Mouse (Mus musculus) gastrocnemius, postnatal 14 days (tissue): ENCODE data around the gene Flot1. TPM values are rescaled to one million over a fixed set of nuclear protein-coding genes. Genes with fewer than 3 reads are reported as not detected.

Source experiments
- microRNA-seq, 2 experiments: library from miRNA; unstranded; fragments of <30 nt; microRNA quantifications; one replicate each; pipeline ENCODE4 v1.2.0; 2021
- total RNA-seq, 2 experiments: library from RNA; stranded (reverse); gene quantifications; 2 replicates each; pipeline ENCODE4 v1.2.3; 2021

Gene Flot1
- total RNA-seq, 2 experiments from 2014 or later, result 39.2 to 40.3 TPM

Small RNA genes within 50 kb of the gene (microRNA-seq; reads per million reads assigned to microRNA genes)
- gene Gm28033, result 0.64 to 1.0 reads per million in 2 experiments

Other genes starting within 250 kb of the Flot1 start
- not detected for gene Sfta2, start 221.7 kb upstream of the Flot1 start, total RNA-seq
- gene Gm9573, start 196.6 kb upstream of the Flot1 start, total RNA-seq, result not detected
- gene Mucl3, start 179.5 kb upstream of the Flot1 start, total RNA-seq, result not detected
- gene Vars2, start 155.6 kb upstream of the Flot1 start, total RNA-seq, result 10 to 100 TPM; 15.7 to 16.6 TPM
- 10 to 100 TPM; 16.1 to 19.4 TPM for gene Gtf2h4, start 149.5 kb upstream of the Flot1 start, total RNA-seq
- 10 to 100 TPM; 20.3 to 23.4 TPM for gene Ddr1, start 118.6 kb upstream of the Flot1 start, total RNA-seq
- gene Ier3, start 1.5 kb upstream of the Flot1 start, total RNA-seq, result 1 to 10 TPM; 4.6 to 5.4 TPM
- gene Tubb5, start 15.1 kb downstream of the Flot1 start, total RNA-seq, result 100 to 1,000 TPM in 1 of 2 experiments, 10 to 100 TPM in 1; 95.6 to 123 TPM
- gene Mdc1, start 18.3 kb downstream of the Flot1 start, total RNA-seq, result 1 to 10 TPM; 5.4 to 6.9 TPM
- 1 to 10 TPM; 4.8 TPM for gene Nrm, start 38.1 kb downstream of the Flot1 start, total RNA-seq
- 10 to 100 TPM; 13.4 to 13.7 TPM for gene Ppp1r18, start 42.4 kb downstream of the Flot1 start, total RNA-seq
- gene Dhx16, start 56.6 kb downstream of the Flot1 start, total RNA-seq, result 10 to 100 TPM; 10.5 to 11.9 TPM
- 10 to 100 TPM; 55.3 to 65.1 TPM for gene 2310061I04Rik, start 74.2 kb downstream of the Flot1 start, total RNA-seq
- 1 to 10 TPM; 3.5 to 4.3 TPM for gene Atat1, start 86.8 kb downstream of the Flot1 start, total RNA-seq
- gene Mrps18b, start 93.2 kb downstream of the Flot1 start, total RNA-seq, result 10 to 100 TPM; 51.6 to 51.9 TPM
- gene Ppp1r10, start 93.2 kb downstream of the Flot1 start, total RNA-seq, result 10 to 100 TPM; 26.0 to 28.3 TPM
- 10 to 100 TPM; 64.1 to 66.7 TPM for gene Abcf1, start 146.5 kb downstream of the Flot1 start, total RNA-seq
- gene Gnl1, start 156.6 kb downstream of the Flot1 start, total RNA-seq, result 10 to 100 TPM; 16.3 to 19.0 TPM
- 1 to 10 TPM; 4.2 to 5.0 TPM for gene Prr3, start 157.0 kb downstream of the Flot1 start, total RNA-seq
- gene H2-T24, start 197.3 kb downstream of the Flot1 start, total RNA-seq, result under 1 TPM; 0.62 to 0.93 TPM
- 1 to 10 TPM; 6.4 to 7.7 TPM for gene H2-T23, start 209.6 kb downstream of the Flot1 start, total RNA-seq
- gene H2-T22, start 219.5 kb downstream of the Flot1 start, total RNA-seq, result 1 to 10 TPM; 5.7 to 6.3 TPM
- gene Gm6034, start 219.7 kb downstream of the Flot1 start, total RNA-seq, result not detected
- gene Gm11127, start 235.1 kb downstream of the Flot1 start, total RNA-seq, result 1 to 10 TPM in 1 of 2 experiments, under 1 TPM in 1; 0.92 to 1.0 TPM